Mouse (Mus musculus) liver, adult 2 months (tissue): Measurements from ENCODE around the gene Strip2.

Experiments used
- CTCF ChIP-seq: fragments of 200-500 bp; IDR thresholded peaks from 2 replicates; pipeline ENCODE4 v1.5.1; 2011; ENCODE audit warnings: low read depth, low read length, control low read depth
- POLR2A ChIP-seq: fragments of 200-500 bp; IDR thresholded peaks from 2 replicates; pipeline ENCODE4 v1.6.1; 2011; ENCODE audit warnings: low read length, control low read depth; ENCODE audit not compliant: insufficient read depth; ENCODE audit errors: extremely low read depth

DNA sequence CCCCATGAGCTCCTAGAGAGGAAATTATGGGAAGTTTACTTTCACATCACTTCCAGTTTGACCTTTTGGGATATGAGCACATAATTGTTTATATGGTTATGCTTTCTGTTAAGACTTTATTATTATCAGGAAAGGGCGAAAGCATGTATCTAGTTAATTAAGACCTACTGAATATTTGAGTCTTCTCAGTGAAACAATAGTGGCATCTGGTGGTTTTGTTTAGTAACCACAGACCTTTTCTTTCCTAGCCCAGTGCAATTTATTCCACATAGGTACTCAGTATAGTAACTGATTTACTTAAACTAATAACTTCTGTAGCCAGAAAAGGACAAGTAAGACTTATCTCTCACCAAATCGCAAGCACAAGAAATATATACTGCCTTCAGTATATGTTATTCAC, 29.8 kb downstream of the Strip2 start:
- TF ChIP-seq POLR2A (no peak), CTCF (no peak)
